Mouse (Mus musculus) c-Kit-positive CD71-negative TER-119-negative erythroid progenitor cells, embryonic 14.5 days (primary cell): ENCODE results near the gene Zcchc14.

ENCODE experiments used
- DNase-seq: peaks from one replicate; pipeline ENCODE4 v3.0.0-alpha.2; 2013; ENCODE audit warnings: low read depth

The Zcchc14 gene

GRCm38 (mm10) chr8:121551065-121551985 lies 101.4 kb downstream of the Zcchc14 start:
- no peak for DNase-seq

- no peak for DNase-seq
These were observed 102.6 kb downstream of the Zcchc14 start for GRCm38 (mm10) chr8:121550056-121550455.
